Mouse (Mus musculus): ENCODE measurements around the gene Cdhr2. TPM values are rescaled to one million over a fixed set of nuclear protein-coding genes. Genes with fewer than 3 reads are reported as not detected.
A peak's percentile ranks its signal among the peaks of the same experiment; 100 is the strongest.

The Cdhr2 gene
- total and polyA plus RNA-seq, 3 experiments: 0.04 TPM; not detected in 2

GRCm38 (mm10) chr13:54750699-54751098, 49.4 kb downstream of the Cdhr2 start:
- no peak overlapping the region for H3K9ac ChIP-seq (ENCODE audit: low read depth, low read length)
- TF ChIP-seq EP300 (IDR thresholded peaks at IDR 0.05; ENCODE audit: insufficient read depth, low read depth, low read length): 0 out of 2 replicates have a peak, but pooled peaks have one; percentile 18
- no peak for TF ChIP-seq POLR2A (IDR thresholded peaks at IDR 0.05; ENCODE audit: insufficient read depth, low read depth, low read length)
- no peak for TF ChIP-seq CTCF (IDR thresholded peaks at IDR 0.05)
- H3K27me3 ChIP-seq (ENCODE audit: control insufficient read depth, insufficient read depth, low read length): peaks cover 6% of the 10 kb centered on the region
- no peaks in the 10 kb centered on the region for H3K4me1 ChIP-seq (ENCODE audit: control insufficient read depth, insufficient read depth, low read length)
- DNase-seq: no peak
- WGBS: 5% methylated on average over 8 of the region's 8 CpGs
- H3K27ac ChIP-seq: no peak overlapping the region
- H3K79me2 ChIP-seq (replicated peaks; ENCODE audit: control insufficient read depth, insufficient read depth, low read length): no peaks in the 10 kb centered on the region
- intact Hi-C loops (cut with DNase I): no loop called here
- H3K36me3 ChIP-seq (ENCODE audit: control insufficient read depth, insufficient read depth, low read length): no peaks in the 10 kb centered on the region
- H3K4me3 ChIP-seq: no peak overlapping the region

GRCm38 (mm10) chr13:54752656-54753055, 51.4 kb downstream of the Cdhr2 start:
- H3K4me1 ChIP-seq (ENCODE audit: control insufficient read depth, insufficient read depth, low read length): no peaks in the 10 kb centered on the region
- WGBS: 61% methylated on average over 10 of the region's 10 CpGs
- intact Hi-C loops (cut with DNase I): no loop called here
- no peaks in the 10 kb centered on the region for H3K79me2 ChIP-seq (replicated peaks; ENCODE audit: control insufficient read depth, insufficient read depth, low read length)
- no peak overlapping the region for H3K27ac ChIP-seq
- H3K4me3 ChIP-seq: no peak overlapping the region
- H3K9ac ChIP-seq (ENCODE audit: low read depth, low read length): no peak overlapping the region
- H3K27me3 ChIP-seq (ENCODE audit: control insufficient read depth, insufficient read depth, low read length): peaks cover 6% of the 10 kb centered on the region
- DNase-seq: no peak
- no peak for TF ChIP-seq EP300 (IDR thresholded peaks at IDR 0.05; ENCODE audit: insufficient read depth, low read depth, low read length)
- no peak for TF ChIP-seq CTCF (IDR thresholded peaks at IDR 0.05)
- no peak for TF ChIP-seq POLR2A (IDR thresholded peaks at IDR 0.05; ENCODE audit: insufficient read depth, low read depth, low read length)
- no peaks in the 10 kb centered on the region for H3K36me3 ChIP-seq (ENCODE audit: control insufficient read depth, insufficient read depth, low read length)

DNA sequence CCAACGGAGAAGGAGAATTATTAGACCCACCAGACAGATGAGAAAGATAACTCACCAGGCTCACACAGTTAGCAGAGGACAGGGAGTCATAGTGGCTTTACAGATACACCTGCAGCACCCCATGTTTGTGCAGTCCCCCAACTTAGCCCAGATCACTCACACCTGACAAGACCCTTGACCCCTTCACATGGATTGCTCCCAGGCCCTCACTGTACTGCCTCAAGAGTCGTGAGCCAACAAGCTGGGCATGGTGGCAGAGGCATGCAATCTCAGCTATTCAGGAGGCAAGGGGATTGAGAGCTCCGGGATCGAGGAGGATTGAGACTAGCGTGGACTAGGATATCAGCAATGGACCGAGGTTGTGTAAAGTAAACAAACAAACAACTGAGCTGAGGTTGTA, 52.5 kb downstream of the Cdhr2 start:
- Histone ChIP-seq H3K4me3 (no peak overlapping the region), H3K36me3 (ENCODE audit: control insufficient read depth, insufficient read depth, low read length) (no peaks in the 10 kb centered on the region), H3K79me2 (replicated peaks; ENCODE audit: control insufficient read depth, insufficient read depth, low read length) (no peaks in the 10 kb centered on the region), H3K4me1 (ENCODE audit: control insufficient read depth, insufficient read depth, low read length) (no peaks in the 10 kb centered on the region), H3K27me3 (ENCODE audit: control insufficient read depth, insufficient read depth, low read length) (peaks cover 6% of the 10 kb centered on the region), H3K9ac (ENCODE audit: low read depth, low read length) (no peak overlapping the region), H3K27ac (no peak overlapping the region)
- DNase-seq: no peak
- WGBS: 45% methylated on average over 6 of the region's 6 CpGs
- TF ChIP-seq CTCF (IDR thresholded peaks at IDR 0.05) (no peak), EP300 (IDR thresholded peaks at IDR 0.05; ENCODE audit: insufficient read depth, low read depth, low read length) (no peak), POLR2A (IDR thresholded peaks at IDR 0.05; ENCODE audit: insufficient read depth, low read depth, low read length) (no peak)
- intact Hi-C loops (cut with DNase I): no loop called here

DNA sequence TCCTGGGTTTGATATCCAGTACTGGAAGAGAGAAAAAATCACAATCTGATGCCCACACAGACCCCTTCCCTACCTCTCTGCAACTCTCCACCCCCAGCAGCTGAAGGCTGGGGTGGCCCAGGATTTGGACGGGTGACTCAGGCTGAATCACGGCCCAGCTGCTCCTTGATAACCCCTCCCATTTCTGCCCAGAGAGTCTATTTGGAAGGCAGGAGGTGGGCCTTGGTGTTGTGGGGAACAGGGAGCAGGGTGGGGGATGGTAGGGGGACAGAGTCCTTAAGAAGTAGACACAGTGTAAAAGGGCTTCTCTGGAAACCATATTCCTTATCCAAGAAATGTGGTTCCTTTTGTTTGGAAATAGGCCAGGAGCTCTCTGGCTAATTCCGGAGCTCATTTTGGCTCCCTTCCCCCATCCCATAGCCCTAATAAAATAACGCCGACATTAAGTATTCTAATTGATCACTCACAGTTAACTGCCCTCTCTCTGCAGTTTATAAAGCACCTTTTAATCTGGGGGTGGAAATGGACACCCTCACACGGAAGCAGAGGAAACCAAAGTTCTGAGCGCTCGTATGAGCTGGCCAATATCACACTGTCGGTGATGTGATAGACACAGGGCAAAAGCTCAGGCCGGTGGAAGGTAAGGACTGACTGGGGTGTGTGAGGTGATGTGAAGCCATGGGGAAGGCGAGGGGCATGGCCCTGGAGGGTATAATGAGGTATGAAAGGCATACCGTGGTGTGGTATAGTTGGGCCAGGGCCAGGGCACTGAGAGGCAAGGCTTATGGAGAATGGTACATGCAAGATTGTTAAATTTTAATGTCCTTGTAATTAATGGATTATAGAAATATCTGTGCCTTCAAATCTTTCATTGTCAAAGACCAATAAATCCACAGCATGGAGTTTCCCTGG, 53.2 kb downstream of the Cdhr2 start:
- no peak for DNase-seq
- Histone ChIP-seq H3K36me3 (ENCODE audit: control insufficient read depth, insufficient read depth, low read length) (no peaks in the 10 kb centered on the region), H3K4me1 (ENCODE audit: control insufficient read depth, insufficient read depth, low read length) (no peaks in the 10 kb centered on the region), H3K9ac (ENCODE audit: low read depth, low read length) (no peak overlapping the region), H3K27ac (no peak overlapping the region), H3K79me2 (replicated peaks; ENCODE audit: control insufficient read depth, insufficient read depth, low read length) (no peaks in the 10 kb centered on the region), H3K27me3 (ENCODE audit: control insufficient read depth, insufficient read depth, low read length) (peaks cover 5% of the 10 kb centered on the region), H3K4me3 (no peak overlapping the region)
- WGBS: 29% methylated on average over 12 of the region's 12 CpGs
- intact Hi-C loops (cut with DNase I): no loop called here
- TF ChIP-seq POLR2A (IDR thresholded peaks at IDR 0.05; ENCODE audit: insufficient read depth, low read depth, low read length) (no peak), EP300 (IDR thresholded peaks at IDR 0.05; ENCODE audit: insufficient read depth, low read depth, low read length) (no peak), CTCF (IDR thresholded peaks at IDR 0.05) (no peak)

GRCm38 (mm10) chr13:54755201-54755830, 54.1 kb downstream of the Cdhr2 start:
- intact Hi-C loops (cut with DNase I): no loop called here
- peaks cover 3% of the 10 kb centered on the region for H3K27me3 ChIP-seq (ENCODE audit: control insufficient read depth, insufficient read depth, low read length)
- no peak overlapping the region for H3K4me3 ChIP-seq
- no peak for DNase-seq
- 4% methylated on average over 9 of the region's 9 CpGs for WGBS
- H3K4me1 ChIP-seq (ENCODE audit: control insufficient read depth, insufficient read depth, low read length): no peaks in the 10 kb centered on the region
- H3K9ac ChIP-seq (ENCODE audit: low read depth, low read length): no peak overlapping the region
- TF ChIP-seq EP300 (IDR thresholded peaks at IDR 0.05; ENCODE audit: insufficient read depth, low read depth, low read length) (no peak), CTCF (IDR thresholded peaks at IDR 0.05) (no peak), POLR2A (IDR thresholded peaks at IDR 0.05; ENCODE audit: insufficient read depth, low read depth, low read length) (no peak)
- H3K27ac ChIP-seq: no peak overlapping the region
- H3K36me3 ChIP-seq (ENCODE audit: control insufficient read depth, insufficient read depth, low read length): no peaks in the 10 kb centered on the region
- H3K79me2 ChIP-seq (replicated peaks; ENCODE audit: control insufficient read depth, insufficient read depth, low read length): no peaks in the 10 kb centered on the region

Data from heart, adult 2 months (tissue).